Mouse (Mus musculus) limb, embryonic 13.5 days (tissue): ENCODE data around the gene Ntan1. TPM values are rescaled to one million over a fixed set of nuclear protein-coding genes. Genes with fewer than 3 reads are reported as not detected.
"Not testable (repeated sequence)": the region's sequence is repeated elsewhere in the genome, so short reads cannot be mapped to it uniquely, and the experiment has no call there.

Experiments
- ATAC-seq: fragments of 200-750 bp; cut with Nextera tagmentation; 2 replicates; pipeline ENCODE4 v1.8.0; 2017; ENCODE audit warnings: low read depth, moderate number of reproducible peaks, moderate TSS enrichment; ENCODE audit not compliant: low FRiP score
- H3K27ac ChIP-seq: fragments of 300-500 bp; sonication (generic); 2 replicates; pipeline ENCODE4 v1.5.1; 2015; ENCODE audit warnings: inconsistent platforms, mild to moderate bottlenecking, moderate library complexity
- H3K27me3 ChIP-seq: fragments of 300-500 bp; sonication (generic); 2 replicates; pipeline ENCODE4 v1.6.1; 2015; ENCODE audit warnings: mild to moderate bottlenecking, inconsistent platforms
- H3K36me3 ChIP-seq: fragments of 300-500 bp; sonication (generic); 2 replicates; pipeline ENCODE4 v1.6.1; 2015; ENCODE audit warnings: inconsistent platforms, mild to moderate bottlenecking, moderate library complexity
- H3K4me1 ChIP-seq: fragments of 300-500 bp; sonication (generic); 2 replicates; pipeline ENCODE4 v1.6.1; 2015; ENCODE audit warnings: inconsistent platforms
- H3K4me2 ChIP-seq: fragments of 300-500 bp; sonication (generic); replicated peaks from 2 replicates; pipeline ENCODE4 v1.6.1; 2015; ENCODE audit warnings: inconsistent platforms, mild to moderate bottlenecking, moderate library complexity
- H3K4me3 ChIP-seq: fragments of 300-500 bp; sonication (generic); 2 replicates; pipeline ENCODE4 v1.5.1; 2015; ENCODE audit warnings: moderate library complexity, mild to moderate bottlenecking, inconsistent platforms
- H3K9ac ChIP-seq: fragments of 300-500 bp; sonication (generic); 2 replicates; pipeline ENCODE4 v1.6.1; 2015; ENCODE audit warnings: mild to moderate bottlenecking, inconsistent platforms
- H3K9me3 ChIP-seq: fragments of 300-500 bp; sonication (generic); 2 replicates; pipeline ENCODE4 v1.6.1; 2016; ENCODE audit warnings: inconsistent platforms
- WGBS: fragments of 180-500 bp; shearing (Covaris S2); methylation state at CpG from one replicate; pipeline ENCODE4 v1.1.7; 2015; 5-methylcytosine and 5-hydroxymethylcytosine counted together
- polyA plus RNA-seq: library from polyadenylated mRNA; unstranded; fragments of >200 nt; fragmentation: Nextera tagmentation; extraction: Ambion mirVana; gene quantifications from 2 replicates; pipeline ENCODE4 v1.2.1, GENCODE M21; 2015

The Ntan1 gene
- polyA plus RNA-seq, 1 experiment from 2014 or later: 208 TPM

DNA sequence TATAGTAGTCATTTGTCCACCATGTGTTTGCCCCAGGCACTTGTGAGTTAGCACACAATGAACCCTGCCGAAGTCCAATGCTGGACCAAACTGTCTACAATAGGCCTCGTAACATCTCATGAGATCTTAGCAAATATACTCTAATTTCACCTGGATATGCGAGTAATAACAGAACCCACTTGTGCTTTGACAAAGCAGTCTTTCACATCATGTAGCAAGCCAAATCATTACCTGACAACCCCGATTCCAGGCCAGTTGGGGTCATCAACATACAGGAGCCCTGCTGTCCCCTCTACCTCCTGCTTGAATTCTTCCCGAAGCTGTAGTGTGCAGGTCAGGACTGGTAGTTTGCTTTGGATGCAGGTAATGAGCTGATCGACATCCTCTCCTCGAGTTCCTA lies 21.4 kb downstream of the Ntan1 start:
- H3K4me1 ChIP-seq: no peaks in the 10 kb centered on the region
- no peak overlapping the region for H3K4me2 ChIP-seq
- WGBS: 90% methylated on average over 7 of the region's 7 CpGs
- H3K9me3 ChIP-seq: no peaks in the 10 kb centered on the region
- H3K4me3 ChIP-seq: no peak overlapping the region
- no peak overlapping the region for H3K27ac ChIP-seq
- H3K9ac ChIP-seq: no peak overlapping the region
- peaks cover 98% of the 10 kb centered on the region for H3K36me3 ChIP-seq
- no peaks in the 10 kb centered on the region for H3K27me3 ChIP-seq
- no peak for ATAC-seq

DNA sequence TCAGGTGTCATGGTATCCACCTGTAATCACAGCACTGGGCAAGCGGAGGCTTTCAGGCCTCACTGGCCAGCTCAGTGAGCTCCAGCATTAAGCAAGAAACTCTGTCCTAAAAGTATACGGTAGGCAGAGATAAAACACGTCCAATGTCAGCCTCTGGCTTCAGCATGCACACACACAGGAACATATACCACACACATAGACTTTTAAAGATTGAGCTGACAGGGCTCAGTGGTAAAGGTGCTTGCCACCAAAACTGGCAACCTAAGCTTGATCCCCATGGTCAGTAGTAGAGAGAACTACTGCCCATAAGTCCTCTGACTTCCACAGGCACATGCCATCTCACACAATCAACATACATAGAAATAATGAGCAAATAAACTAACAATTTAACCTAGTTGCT lies 22.3 kb downstream of the Ntan1 start:
- H3K9me3 ChIP-seq: no peaks in the 10 kb centered on the region
- no peak overlapping the region for H3K4me3 ChIP-seq
- H3K4me2 ChIP-seq: no peak overlapping the region
- 88% methylated on average over 3 of the region's 3 CpGs for WGBS
- no peaks in the 10 kb centered on the region for H3K4me1 ChIP-seq
- H3K27me3 ChIP-seq: no peaks in the 10 kb centered on the region
- H3K27ac ChIP-seq: no peak overlapping the region
- no peak overlapping the region for H3K9ac ChIP-seq
- no peak for ATAC-seq
- H3K36me3 ChIP-seq: peaks cover 97% of the 10 kb centered on the region

- no peak overlapping the region for H3K4me3 ChIP-seq
- H3K36me3 ChIP-seq: peaks cover 86% of the 10 kb centered on the region
- H3K9me3 ChIP-seq: no peaks in the 10 kb centered on the region
- no peak overlapping the region for H3K27ac ChIP-seq
- no peak overlapping the region for H3K4me2 ChIP-seq
- no peak overlapping the region for H3K9ac ChIP-seq
- WGBS: 96% methylated on average over 5 of the region's 5 CpGs
- H3K27me3 ChIP-seq: no peaks in the 10 kb centered on the region
- ATAC-seq: no peak
- H3K4me1 ChIP-seq: no peaks in the 10 kb centered on the region
Measured at GRCm38 (mm10) chr16:13845031-13845430, 26.4 kb downstream of the Ntan1 start.

DNA sequence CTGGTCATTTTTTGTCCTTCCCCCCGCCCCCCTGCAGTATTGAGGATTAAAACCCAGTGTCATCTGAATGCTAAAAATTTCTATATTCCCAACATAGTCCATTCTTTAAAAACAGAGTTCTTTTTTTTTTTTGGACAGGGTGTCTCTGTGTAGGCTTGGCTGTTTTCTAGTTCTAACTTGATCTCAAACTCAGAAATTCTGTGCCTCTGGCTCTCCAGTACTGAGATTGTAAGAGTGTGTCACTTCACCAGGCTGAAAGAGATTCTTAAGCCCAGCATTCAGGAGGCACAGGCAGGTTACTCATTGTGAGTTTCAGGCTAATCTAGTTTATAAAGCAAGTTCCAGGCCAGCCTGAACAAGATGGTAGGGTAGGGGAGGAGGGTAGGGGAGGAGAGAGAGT lies 28.0 kb downstream of the Ntan1 start:
- Histone ChIP-seq H3K4me2 (no peak overlapping the region), H3K9ac (no peak overlapping the region), H3K9me3 (no peaks in the 10 kb centered on the region), H3K27me3 (no peaks in the 10 kb centered on the region), H3K36me3 (peaks cover 75% of the 10 kb centered on the region), H3K4me3 (no peak overlapping the region), H3K27ac (no peak overlapping the region), H3K4me1 (no peaks in the 10 kb centered on the region)
- 90% methylated on average over 1 of the region's 1 CpGs for WGBS
- no peak for ATAC-seq

GRCm38 (mm10) chr16:13848310-13848709 lies 29.7 kb downstream of the Ntan1 start:
- Histone ChIP-seq H3K9me3 (no peaks in the 10 kb centered on the region), H3K4me1 (no peaks in the 10 kb centered on the region), H3K4me2 (no peak overlapping the region), H3K27ac (no peak overlapping the region), H3K27me3 (no peaks in the 10 kb centered on the region), H3K4me3 (no peak overlapping the region), H3K9ac (no peak overlapping the region), H3K36me3 (peaks cover 71% of the 10 kb centered on the region)
- WGBS: 87% methylated on average over 2 of the region's 2 CpGs
- ATAC-seq: no peak

GRCm38 (mm10) chr16:13851446-13851845 lies 32.8 kb downstream of the Ntan1 start:
- Histone ChIP-seq H3K27ac (no peak overlapping the region), H3K27me3 (no peaks in the 10 kb centered on the region), H3K4me2 (no peak overlapping the region), H3K9me3 (no peaks in the 10 kb centered on the region), H3K4me3 (no peak overlapping the region), H3K36me3 (peaks cover 60% of the 10 kb centered on the region), H3K4me1 (no peaks in the 10 kb centered on the region), H3K9ac (no peak overlapping the region)
- no peak for ATAC-seq
- WGBS: 95% methylated on average over 4 of the region's 4 CpGs

GRCm38 (mm10) chr16:13853886-13854285 lies 35.2 kb downstream of the Ntan1 start:
- no peaks in the 10 kb centered on the region for H3K4me1 ChIP-seq
- H3K36me3 ChIP-seq: peaks cover 56% of the 10 kb centered on the region
- 98% methylated on average over 4 of the region's 4 CpGs for WGBS
- no peak overlapping the region for H3K4me2 ChIP-seq
- no peak for ATAC-seq
- H3K4me3 ChIP-seq: no peak overlapping the region
- no peak overlapping the region for H3K9ac ChIP-seq
- no peak overlapping the region for H3K27ac ChIP-seq
- H3K27me3 ChIP-seq: no peaks in the 10 kb centered on the region
- H3K9me3 ChIP-seq: no peaks in the 10 kb centered on the region

GRCm38 (mm10) chr16:13866076-13866475 lies 47.4 kb downstream of the Ntan1 start:
- no peak for ATAC-seq
- Histone ChIP-seq H3K4me2 (no peak overlapping the region), H3K27me3 (no peaks in the 10 kb centered on the region), H3K4me3 (no peak overlapping the region), H3K9ac (no peak overlapping the region), H3K36me3 (peaks cover 56% of the 10 kb centered on the region), H3K4me1 (no peaks in the 10 kb centered on the region), H3K27ac (no peak overlapping the region), H3K9me3 (no peaks in the 10 kb centered on the region)
- 57% methylated on average over 4 of the region's 4 CpGs for WGBS

- H3K9ac ChIP-seq: no peak overlapping the region
- H3K9me3 ChIP-seq: no peaks in the 10 kb centered on the region
- H3K4me3 ChIP-seq: no peak overlapping the region
- ATAC-seq: no peak
- H3K36me3 ChIP-seq: peaks cover 61% of the 10 kb centered on the region
- H3K27me3 ChIP-seq: no peaks in the 10 kb centered on the region
- no peak overlapping the region for H3K27ac ChIP-seq
- 85% methylated on average over 5 of the region's 5 CpGs for WGBS
- H3K4me1 ChIP-seq: no peaks in the 10 kb centered on the region
- H3K4me2 ChIP-seq: no peak overlapping the region
Measured at GRCm38 (mm10) chr16:13866616-13867015, 48.0 kb downstream of the Ntan1 start.

- 39% methylated on average over 5 of the region's 5 CpGs for WGBS
- not testable (repeated sequence) for H3K27ac ChIP-seq, H3K4me3 ChIP-seq, H3K4me1 ChIP-seq, H3K27me3 ChIP-seq, H3K9me3 ChIP-seq, H3K9ac ChIP-seq, H3K4me2 ChIP-seq, ATAC-seq
- peaks cover 65% of the 10 kb centered on the region for H3K36me3 ChIP-seq
Measured at GRCm38 (mm10) chr16:13867406-13867805, 48.8 kb downstream of the Ntan1 start.

DNA sequence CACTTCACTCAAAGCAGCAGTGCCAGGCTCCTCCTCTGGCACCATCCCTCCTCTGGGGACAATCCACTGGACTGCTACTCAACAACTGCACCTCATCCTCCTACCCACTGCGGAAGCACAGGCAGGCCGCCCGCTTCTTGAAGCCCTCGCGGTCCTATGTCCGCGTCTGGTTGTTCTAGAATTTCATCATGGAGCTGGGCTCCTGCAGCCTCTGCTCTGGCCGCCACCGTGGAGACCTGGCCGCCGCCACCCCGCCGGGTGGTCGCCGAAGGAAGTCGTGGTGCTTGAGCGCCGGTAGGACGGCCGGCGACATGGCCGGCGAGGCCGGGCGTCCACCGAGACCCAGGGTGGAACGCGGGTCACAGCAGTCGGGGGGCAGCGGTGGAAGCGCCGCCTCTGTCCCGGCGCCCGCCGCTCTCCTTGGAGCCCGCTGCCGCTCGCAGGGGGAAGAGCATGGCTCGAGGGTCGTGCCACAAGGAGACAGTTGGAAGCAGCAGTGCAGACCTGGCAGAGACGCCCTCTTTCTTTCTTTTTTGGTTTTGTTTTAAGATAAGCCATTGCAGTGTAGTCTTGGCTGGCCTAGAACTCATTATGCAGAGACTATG lies 49.4 kb downstream of the Ntan1 start:
- Histone ChIP-seq H3K4me3 (no peak overlapping the region), H3K27ac (no peak overlapping the region)
- 0 out of 2 replicates have a peak, but pooled peaks have one; percentile 44 for ATAC-seq

GRCm38 (mm10) chr16:13875483-13875882 lies 56.8 kb downstream of the Ntan1 start:
- peaks cover 72% of the 10 kb centered on the region for H3K36me3 ChIP-seq
- no peak overlapping the region for H3K4me2 ChIP-seq
- H3K4me3 ChIP-seq: no peak overlapping the region
- no peaks in the 10 kb centered on the region for H3K4me1 ChIP-seq
- 94% methylated on average over 4 of the region's 4 CpGs for WGBS
- no peak overlapping the region for H3K27ac ChIP-seq
- no peaks in the 10 kb centered on the region for H3K9me3 ChIP-seq
- ATAC-seq: no peak
- H3K27me3 ChIP-seq: no peaks in the 10 kb centered on the region
- no peak overlapping the region for H3K9ac ChIP-seq

More for the DNA sequence above, 49.4 kb downstream of the Ntan1 start:
- no peaks in the 10 kb centered on the region for H3K4me1 ChIP-seq
- peaks cover 61% of the 10 kb centered on the region for H3K36me3 ChIP-seq
- H3K9me3 ChIP-seq: no peaks in the 10 kb centered on the region
- 15% methylated on average over 41 of the region's 42 CpGs for WGBS
- H3K9ac ChIP-seq: no peak overlapping the region
- no peaks in the 10 kb centered on the region for H3K27me3 ChIP-seq
- peak overlapping the region; percentile 39 for H3K4me2 ChIP-seq

GRCm38 (mm10) chr16:13883094-13883774 lies 64.6 kb downstream of the Ntan1 start:
- no peak overlapping the region for H3K4me2 ChIP-seq
- no peak overlapping the region for H3K9ac ChIP-seq
- ATAC-seq: no peak
- no peaks in the 10 kb centered on the region for H3K9me3 ChIP-seq
- H3K4me1 ChIP-seq: no peaks in the 10 kb centered on the region
- no peaks in the 10 kb centered on the region for H3K27me3 ChIP-seq
- 24% methylated on average over 3 of the region's 3 CpGs for WGBS
- no peak overlapping the region for H3K27ac ChIP-seq
- no peak overlapping the region for H3K4me3 ChIP-seq
- peaks cover 22% of the 10 kb centered on the region for H3K36me3 ChIP-seq
